Mouse (Mus musculus) myocyte (in vitro differentiated cells): ENCODE results near the gene Inpp4b. TPM values are rescaled to one million over a fixed set of nuclear protein-coding genes. Genes with fewer than 3 reads are reported as not detected.

Experiments
- H3K27me3 ChIP-seq: one replicate; pipeline ENCODE4 v1.6.1; 2011; ENCODE audit not compliant: control insufficient read depth, insufficient read depth, insufficient read length
- H3K36me3 ChIP-seq: one replicate; pipeline ENCODE4 v1.6.1; 2011; ENCODE audit not compliant: control insufficient read depth, insufficient read depth
- H3K4me2 ChIP-seq: one replicate; pipeline ENCODE4 v1.6.1; 2011; ENCODE audit warnings: low read depth, control low read depth
- H3K4me3 ChIP-seq: one replicate; pipeline ENCODE4 v1.5.1; 2011; ENCODE audit warnings: mild to moderate bottlenecking, control low read depth, moderate library complexity
- H3K79me2 ChIP-seq: one replicate; pipeline ENCODE4 v1.6.1; 2011; ENCODE audit not compliant: control insufficient read depth, insufficient read depth
- H3ac ChIP-seq: one replicate; pipeline ENCODE4 v1.6.1; 2011; ENCODE audit not compliant: control insufficient read depth, insufficient read length
- CEBPB ChIP-seq: IDR thresholded peaks from 2 replicates; pipeline ENCODE4 v1.6.1; 2011; ENCODE audit warnings: mild to moderate bottlenecking, moderate library complexity; ENCODE audit not compliant: poor library complexity, insufficient read depth, severe bottlenecking
- E2F4 ChIP-seq: IDR thresholded peaks from one replicate; pipeline ENCODE4 v1.6.1; 2011; ENCODE audit warnings: mild to moderate bottlenecking, control low read depth, moderate library complexity; ENCODE audit not compliant: insufficient read depth
- MAX ChIP-seq: IDR thresholded peaks from one replicate; pipeline ENCODE4 v1.6.1; 2011; ENCODE audit warnings: low read depth, mild to moderate bottlenecking, control low read depth
- MYOD1 ChIP-seq, 3 experiments: IDR thresholded peaks; one replicate each; pipeline ENCODE4 v1.6.1; 2011; ENCODE audit warnings: control low read depth in 2 of 3, low read depth in 2 of 3, mild to moderate bottlenecking in 2 of 3, moderate library complexity in 1 of 3; ENCODE audit not compliant: insufficient read length in 2 of 3, control insufficient read depth in 1 of 3
- MYOG ChIP-seq, 3 experiments: IDR thresholded peaks; one replicate each; pipeline ENCODE4 v1.6.1; 2011; ENCODE audit warnings: control low read depth in 2 of 3, low read depth in 2 of 3, mild to moderate bottlenecking in 2 of 3; ENCODE audit not compliant: insufficient read length in 2 of 3, control insufficient read depth in 1 of 3, insufficient read depth in 1 of 3
- POLR2A ChIP-seq: IDR thresholded peaks from one replicate; pipeline ENCODE4 v1.6.1; 2011; ENCODE audit warnings: low read depth, mild to moderate bottlenecking, control low read depth, moderate library complexity; ENCODE audit not compliant: insufficient read length
- POLR2AphosphoS2 ChIP-seq: IDR thresholded peaks from one replicate; pipeline ENCODE4 v1.6.1; 2011; ENCODE audit warnings: low read depth, control low read depth; ENCODE audit not compliant: insufficient read length
- REST ChIP-seq: IDR thresholded peaks from one replicate; pipeline ENCODE4 v1.6.1; 2011; ENCODE audit warnings: mild to moderate bottlenecking, control low read depth, moderate library complexity; ENCODE audit not compliant: insufficient read depth, insufficient read length
- SRF ChIP-seq: IDR thresholded peaks from one replicate; pipeline ENCODE4 v1.6.1; 2011; ENCODE audit warnings: low read depth; ENCODE audit not compliant: control insufficient read depth, insufficient read length
- TCF12 ChIP-seq: IDR thresholded peaks from one replicate; pipeline ENCODE4 v1.6.1; 2011; ENCODE audit warnings: mild to moderate bottlenecking, control low read depth; ENCODE audit not compliant: poor library complexity, insufficient read depth, severe bottlenecking
- TCF3 ChIP-seq: IDR thresholded peaks from one replicate; pipeline ENCODE4 v1.6.1; 2011; ENCODE audit warnings: low read depth, control low read depth; ENCODE audit not compliant: insufficient read length
- USF1 ChIP-seq: IDR thresholded peaks from one replicate; pipeline ENCODE4 v1.6.1; 2011; ENCODE audit warnings: low read depth, mild to moderate bottlenecking, control low read depth, moderate library complexity
- polyA plus RNA-seq: library from polyadenylated mRNA; unstranded; fragments of >200 nt; fragmentation: generic; extraction: Trizol; gene quantifications from one replicate; pipeline ENCODE4 v1.2.1, GENCODE M21; 2012; ENCODE audit warnings: missing spikeins

Inpp4b gene
- polyA plus RNA-seq, 1 experiment: 5.6 TPM

- no peaks in the 10 kb centered on the region for H3K27me3 ChIP-seq
- H3ac ChIP-seq: no peak overlapping the region
- H3K4me3 ChIP-seq: peak overlapping the region; percentile 2
- no peaks in the 10 kb centered on the region for H3K79me2 ChIP-seq
- H3K4me2 ChIP-seq: peak overlapping the region; percentile 77
- TF ChIP-seq POLR2A (no peak), MAX (no peak), USF1 (peak; percentile 63)
- H3K36me3 ChIP-seq: no peaks in the 10 kb centered on the region
Observed at GRCm38 (mm10) chr8:81767411-81768312, 425.3 kb downstream of the Inpp4b start.

DNA sequence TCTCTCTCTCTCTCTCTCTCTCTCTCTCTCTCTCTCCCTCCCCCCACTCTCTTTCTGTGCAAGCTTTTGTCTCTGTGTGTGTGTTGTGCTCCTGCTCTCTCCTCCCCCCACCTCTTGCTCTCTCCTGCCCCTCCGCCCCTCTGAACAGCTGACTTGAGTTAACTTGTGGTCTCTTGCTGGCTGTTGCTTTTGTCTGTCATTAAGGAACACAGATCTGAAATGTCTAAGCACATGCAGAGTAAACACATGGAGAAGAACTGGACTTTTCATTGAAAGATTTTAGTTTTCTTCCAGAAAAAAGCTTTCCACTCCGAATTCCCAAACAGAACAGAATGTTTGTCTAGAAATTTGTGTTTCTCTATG is 425.9 kb downstream of the Inpp4b start:
- Histone ChIP-seq H3K4me2 (peak overlapping the region; percentile 77), H3K36me3 (no peaks in the 10 kb centered on the region), H3ac (no peak overlapping the region), H3K4me3 (peak overlapping the region; percentile 2), H3K79me2 (no peaks in the 10 kb centered on the region), H3K27me3 (no peaks in the 10 kb centered on the region)
- peak; percentile 81 to 87 (median 87) for TF ChIP-seq MYOD1 (IDR thresholded peaks at IDR 0.05; ENCODE audit: control insufficient read depth in 1 of 3, insufficient read length in 2 of 3, low read depth in 2 of 3)
- TF ChIP-seq E2F4: no peak
- TF ChIP-seq MYOG (IDR thresholded peaks at IDR 0.05; ENCODE audit: control insufficient read depth in 1 of 3, insufficient read depth in 1 of 3, insufficient read length in 2 of 3, low read depth in 2 of 3): peak in 2 of 3 experiments; percentile 84 to 85
- TF ChIP-seq TCF12: peak; percentile 89

- Histone ChIP-seq H3K27me3 (no peaks in the 10 kb centered on the region), H3ac (no peak overlapping the region), H3K4me3 (no peak overlapping the region), H3K36me3 (no peaks in the 10 kb centered on the region), H3K79me2 (no peaks in the 10 kb centered on the region), H3K4me2 (peak overlapping the region; percentile 77)
- TF ChIP-seq MAX (no peak), TCF3 (no peak), CEBPB (no peak)
Observed at GRCm38 (mm10) chr8:81768731-81769445, 426.5 kb downstream of the Inpp4b start.

DNA sequence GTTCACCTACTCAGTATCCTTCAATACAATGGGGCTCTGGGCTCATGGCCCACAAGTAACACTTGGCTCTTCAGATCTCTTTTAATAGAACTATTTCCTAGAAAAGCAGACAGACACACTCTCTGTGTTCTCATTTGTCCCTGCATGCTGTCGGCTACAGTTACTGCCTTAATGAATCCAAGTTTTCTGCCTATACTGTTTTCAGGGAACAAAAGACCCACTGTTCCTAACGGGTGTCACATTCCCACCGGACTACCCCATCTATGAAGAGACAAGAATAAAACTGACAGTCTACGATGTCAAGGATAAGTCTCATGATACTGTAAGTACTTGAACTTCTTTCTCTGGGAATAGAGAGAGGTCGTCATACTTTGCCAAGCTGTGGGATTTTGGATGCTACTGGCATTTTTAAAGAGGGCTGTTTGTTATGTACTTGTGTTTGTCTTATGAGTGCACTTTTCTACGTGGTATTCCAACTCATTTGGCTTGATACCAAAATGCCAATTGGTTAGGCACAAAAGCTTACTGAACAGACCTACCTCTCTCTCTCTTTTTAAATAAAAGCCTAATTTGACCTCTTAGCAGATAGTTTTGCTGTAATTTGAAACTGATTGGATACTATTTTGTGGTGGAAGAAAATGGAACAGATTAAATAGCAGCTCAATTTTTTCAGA is 428.4 kb downstream of the Inpp4b start:
- H3K27me3 ChIP-seq: no peaks in the 10 kb centered on the region
- no peak overlapping the region for H3ac ChIP-seq
- H3K36me3 ChIP-seq: no peaks in the 10 kb centered on the region
- no peaks in the 10 kb centered on the region for H3K79me2 ChIP-seq
- no peak overlapping the region for H3K4me3 ChIP-seq
- TF ChIP-seq CEBPB (no peak), TCF12 (no peak), SRF (no peak), MYOG (IDR thresholded peaks at IDR 0.05; ENCODE audit: control insufficient read depth in 1 of 3, insufficient read depth in 1 of 3, insufficient read length in 2 of 3, low read depth in 2 of 3) (no peak), E2F4 (no peak), MYOD1 (IDR thresholded peaks at IDR 0.05; ENCODE audit: control insufficient read depth in 1 of 3, insufficient read length in 2 of 3, low read depth in 2 of 3) (no peak), POLR2A (no peak), POLR2AphosphoS2 (no peak), REST (no peak), USF1 (no peak), MAX (no peak), TCF3 (no peak)
- no peak overlapping the region for H3K4me2 ChIP-seq

- H3K79me2 ChIP-seq: no peaks in the 10 kb centered on the region
- no peak overlapping the region for H3K4me3 ChIP-seq
- H3K36me3 ChIP-seq: no peaks in the 10 kb centered on the region
- TF ChIP-seq SRF (no peak), POLR2AphosphoS2 (no peak), TCF12 (no peak), POLR2A (no peak), CEBPB (no peak), MYOD1 (IDR thresholded peaks at IDR 0.05; ENCODE audit: control insufficient read depth in 1 of 3, insufficient read length in 2 of 3, low read depth in 2 of 3) (no peak), MAX (no peak), MYOG (IDR thresholded peaks at IDR 0.05; ENCODE audit: control insufficient read depth in 1 of 3, insufficient read depth in 1 of 3, insufficient read length in 2 of 3, low read depth in 2 of 3) (no peak), E2F4 (no peak), USF1 (no peak), TCF3 (no peak), REST (no peak)
- no peak overlapping the region for H3K4me2 ChIP-seq
- H3K27me3 ChIP-seq: no peaks in the 10 kb centered on the region
- no peak overlapping the region for H3ac ChIP-seq
Observed at GRCm38 (mm10) chr8:81772855-81773254, 430.5 kb downstream of the Inpp4b start.
